Mouse (Mus musculus) lung, adult 2 months (tissue): ENCODE measurements around the gene Ctsl.

Experiments used
- CTCF ChIP-seq: fragments of 200-500 bp; IDR thresholded peaks from 2 replicates; pipeline ENCODE4 v1.5.1; 2011; ENCODE audit warnings: mild to moderate bottlenecking, low read length, control low read depth; ENCODE audit not compliant: insufficient read depth
- POLR2A ChIP-seq: fragments of 200-500 bp; IDR thresholded peaks from 2 replicates; pipeline ENCODE4 v1.6.1; 2011; ENCODE audit warnings: low read depth, mild to moderate bottlenecking, control low read depth, low read length, borderline replicate concordance; ENCODE audit errors: extremely low read depth

DNA sequence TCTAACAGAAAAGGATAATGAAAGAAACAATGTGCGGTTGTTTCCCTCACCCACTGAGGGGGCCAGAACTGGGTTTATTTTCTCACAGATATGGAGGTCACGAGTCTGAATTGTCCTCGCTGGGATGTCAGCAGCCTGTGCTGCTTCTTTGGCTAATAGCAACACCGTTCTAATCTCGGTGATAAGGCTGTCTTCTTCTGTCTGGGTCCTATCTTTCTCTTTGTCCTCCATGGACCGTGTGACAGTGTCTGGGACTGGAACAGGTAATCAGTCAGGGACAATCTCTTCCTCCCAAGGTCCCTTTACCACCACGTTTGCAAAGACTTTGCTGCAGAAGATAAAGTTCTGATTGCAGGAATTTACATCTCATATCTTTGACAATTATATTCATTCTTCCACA lies 4.5 kb upstream of the Ctsl start:
- no peak for TF ChIP-seq CTCF
- TF ChIP-seq POLR2A = no peak
